Mouse (Mus musculus): ENCODE measurements around the gene Eml6.
"Not testable (repeated sequence)": the region's sequence is repeated elsewhere in the genome, so short reads cannot be mapped to it uniquely, and the experiment has no call there.

Gene Eml6

GRCm38 (mm10) chr11:29788921-29789638, 236.8 kb downstream of the Eml6 start:
- DNase-seq (ENCODE audit: low read depth, low spot score) = no peak

DNA sequence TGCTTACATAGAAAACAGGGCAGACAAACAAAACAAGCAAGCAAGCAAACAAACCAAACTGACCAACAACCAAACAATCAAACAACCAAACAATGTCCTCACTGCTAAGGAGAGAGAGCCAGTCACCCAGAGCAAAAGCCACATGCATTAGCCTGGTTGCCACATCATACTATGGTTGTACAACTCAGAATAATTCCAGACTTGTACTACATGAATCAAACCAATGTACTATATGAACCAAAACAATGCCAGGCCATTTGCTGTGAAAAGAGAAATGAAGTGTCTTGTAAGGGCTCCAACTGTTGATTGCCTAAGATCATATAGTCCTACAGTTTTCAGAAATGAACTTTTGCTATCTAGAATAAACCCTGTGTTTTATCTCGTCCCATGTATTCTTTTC, 237.3 kb downstream of the Eml6 start:
- DNase-seq (ENCODE audit: low read depth, low spot score) = no peak

- DNase-seq (ENCODE audit: low read depth, low spot score) = peak; percentile 4
These were observed 238.4 kb downstream of the Eml6 start for GRCm38 (mm10) chr11:29787473-29787872.

DNA sequence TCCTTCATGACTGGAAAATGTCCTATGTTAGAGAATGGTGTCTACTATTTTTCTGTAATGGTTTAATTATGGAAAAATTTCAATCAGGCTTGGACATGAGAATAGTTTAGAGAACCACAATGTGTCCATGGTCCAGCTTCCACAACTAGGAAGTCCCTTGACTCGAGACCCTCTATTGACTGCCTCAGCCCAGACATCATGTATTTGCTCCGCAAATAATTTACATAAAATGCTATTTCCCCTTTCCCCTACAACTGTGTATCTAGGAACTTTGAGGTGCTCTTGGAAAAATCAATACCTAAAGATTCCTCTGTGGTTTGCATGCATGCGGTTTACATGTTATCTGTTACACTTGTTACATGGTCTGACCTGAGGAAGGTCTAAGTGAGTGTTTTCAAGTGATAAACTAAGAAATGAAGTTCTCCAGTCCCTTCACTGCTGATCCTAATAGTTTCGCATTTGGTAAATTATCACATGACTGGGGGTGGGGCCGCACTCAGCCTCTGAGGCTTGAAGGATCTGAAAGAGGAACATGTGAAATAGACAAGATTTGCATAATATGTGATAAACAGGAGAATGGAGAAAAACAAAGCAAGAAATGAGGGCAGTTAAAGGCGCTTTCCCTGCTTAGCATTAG, 239.1 kb downstream of the Eml6 start:
- no peak for DNase-seq (ENCODE audit: low read depth, low spot score)

GRCm38 (mm10) chr11:29779409-29780026, 246.3 kb downstream of the Eml6 start:
- DNase-seq (ENCODE audit: low read depth, low spot score) = peak; percentile 44

DNA sequence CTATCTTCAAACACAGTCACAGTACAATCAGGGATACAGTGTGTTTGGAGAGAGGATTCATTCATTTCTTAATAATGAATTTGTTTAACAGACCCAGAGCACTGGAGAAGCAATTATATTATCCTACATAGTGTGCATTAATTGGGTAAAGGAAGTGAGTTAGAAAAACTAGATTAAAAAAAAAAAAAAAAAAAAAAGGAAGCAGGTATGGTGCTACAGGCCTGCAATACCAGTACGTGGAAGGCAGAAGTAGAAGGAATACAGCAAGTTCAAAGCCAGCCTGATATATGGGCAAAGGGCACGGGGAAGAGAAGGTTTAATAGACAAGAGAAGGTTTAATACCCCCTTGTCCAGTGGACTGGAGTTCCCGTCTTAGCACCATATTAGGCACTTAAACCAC, 246.9 kb downstream of the Eml6 start:
- no peak for DNase-seq (ENCODE audit: low read depth, low spot score)

- DNase-seq (ENCODE audit: low read depth, low spot score) = no peak
These were observed 247.9 kb downstream of the Eml6 start for GRCm38 (mm10) chr11:29777964-29778363.

DNA sequence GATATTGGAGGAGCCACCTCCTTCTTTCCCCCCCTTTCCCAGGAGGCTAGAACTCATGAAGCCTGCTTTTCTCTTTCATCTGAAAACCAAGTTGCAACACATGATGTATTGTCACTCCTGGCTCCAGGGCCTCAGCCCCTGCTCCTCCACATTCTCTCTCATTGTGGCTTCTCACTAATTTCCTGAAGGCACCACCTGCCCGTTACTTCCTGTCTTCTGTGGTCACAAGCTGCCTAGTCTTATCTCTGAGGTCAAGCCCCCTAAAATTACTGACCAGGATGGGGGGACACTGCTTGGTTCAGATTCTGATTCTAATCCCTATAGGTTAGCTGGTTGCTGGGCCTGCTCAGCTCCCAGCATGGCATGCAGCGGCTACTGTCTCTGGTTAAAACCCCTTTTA, 251.1 kb downstream of the Eml6 start:
- no peak for DNase-seq (ENCODE audit: low read depth, low spot score)

- DNase-seq (ENCODE audit: low read depth, low spot score) = no peak
These were observed 251.5 kb downstream of the Eml6 start for GRCm38 (mm10) chr11:29774296-29774695.

- no peak for DNase-seq (ENCODE audit: low read depth, low spot score)
These were observed 253.6 kb downstream of the Eml6 start for GRCm38 (mm10) chr11:29772279-29772678.

GRCm38 (mm10) chr11:29770666-29771400, 255.0 kb downstream of the Eml6 start:
- no peak for DNase-seq (ENCODE audit: low read depth, low spot score)

DNA sequence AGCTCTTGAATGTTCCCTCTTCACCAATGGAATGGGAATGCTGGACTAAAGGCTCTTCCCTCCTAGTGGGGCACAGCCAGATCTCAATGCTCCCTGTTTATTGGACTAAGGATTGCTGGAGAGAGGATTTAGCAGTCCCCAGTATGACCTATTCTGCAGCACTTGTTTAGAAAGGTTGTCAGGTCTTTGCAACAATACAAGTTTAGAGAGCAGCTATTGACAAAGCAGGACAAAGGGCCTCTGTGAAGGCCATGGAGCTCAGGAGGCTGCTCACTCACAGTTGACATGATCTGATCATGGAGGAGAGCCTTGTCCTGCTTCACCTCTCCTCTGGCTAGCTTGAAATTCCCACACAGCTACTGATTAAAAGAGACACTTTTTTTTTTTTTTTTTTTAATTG, 257.3 kb downstream of the Eml6 start:
- DNase-seq (ENCODE audit: low read depth, low spot score) = no peak

- no peak for DNase-seq (ENCODE audit: low read depth, low spot score)
These were observed 259.4 kb downstream of the Eml6 start for GRCm38 (mm10) chr11:29766313-29766982.

- no peak for DNase-seq (ENCODE audit: low read depth, low spot score)
These were observed 260.8 kb downstream of the Eml6 start for GRCm38 (mm10) chr11:29765063-29765462.

GRCm38 (mm10) chr11:29762768-29763167, 263.1 kb downstream of the Eml6 start:
- DNase-seq (ENCODE audit: low read depth, low spot score) = no peak

GRCm38 (mm10) chr11:29761387-29761786, 264.4 kb downstream of the Eml6 start:
- no peak for DNase-seq (ENCODE audit: low read depth, low spot score)

- DNase-seq (ENCODE audit: low read depth, low spot score) = no peak
These were observed 267.2 kb downstream of the Eml6 start for GRCm38 (mm10) chr11:29758617-29759016.

DNA sequence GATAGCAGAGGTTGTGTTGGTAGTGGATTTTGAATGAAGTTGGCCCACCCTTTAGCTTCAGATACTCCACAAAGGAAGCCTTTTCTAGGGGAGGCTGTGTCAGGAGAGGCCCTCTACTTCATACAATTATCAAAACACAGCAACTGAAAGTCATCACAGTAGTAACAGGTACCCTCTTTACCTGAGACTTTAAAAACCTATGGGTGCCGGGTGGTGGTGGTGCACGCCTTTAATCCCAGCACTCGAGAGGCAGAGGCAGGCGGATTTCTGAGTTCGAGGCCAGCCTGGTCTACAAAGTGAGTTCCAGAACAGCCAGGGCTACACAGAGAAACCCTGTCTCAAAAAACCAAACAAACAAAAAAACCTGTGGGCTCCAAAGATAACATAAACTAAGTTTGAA, 269.8 kb downstream of the Eml6 start:
- DNase-seq (ENCODE audit: low read depth, low spot score) = not testable (repeated sequence)

GRCm38 (mm10) chr11:29751648-29752611, 273.9 kb downstream of the Eml6 start:
- no peak for DNase-seq (ENCODE audit: low read depth, low spot score)

DNA sequence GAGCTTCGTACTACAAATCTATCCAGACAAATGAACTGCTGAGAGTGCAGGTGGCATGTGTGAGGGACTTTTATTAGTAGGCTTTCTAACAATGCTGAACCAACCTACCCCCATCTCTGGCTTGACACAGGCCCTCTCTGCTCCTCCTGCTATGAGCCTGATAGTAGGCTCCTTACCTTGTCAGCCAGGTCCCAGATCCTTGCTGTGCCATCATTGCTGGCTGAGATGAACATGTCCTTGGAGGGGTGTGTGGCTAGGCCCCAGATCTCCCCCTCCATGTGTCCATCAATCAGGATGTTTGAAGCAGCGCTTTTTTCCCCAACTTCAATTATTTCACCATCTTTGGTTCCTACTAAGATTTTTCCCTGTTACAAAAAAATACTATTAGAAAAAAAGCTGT, 274.8 kb downstream of the Eml6 start:
- DNase-seq (ENCODE audit: low read depth, low spot score) = no peak

DNA sequence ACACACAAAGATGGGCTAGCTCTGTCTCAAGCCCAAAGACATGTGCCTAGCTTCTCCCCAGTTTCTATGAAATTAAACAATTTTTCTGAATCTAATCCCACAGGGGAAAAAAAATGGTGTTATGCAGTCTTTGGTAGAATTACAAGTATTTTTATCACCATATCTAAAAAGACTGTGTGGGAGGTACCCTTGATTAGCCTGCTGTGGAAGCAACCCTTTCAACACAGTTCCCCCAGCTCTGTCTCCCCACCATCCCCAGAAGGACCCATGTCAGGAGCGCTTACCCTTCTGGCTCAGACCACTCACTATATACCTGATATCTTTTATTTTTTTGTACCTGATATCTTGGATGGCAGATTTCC, 276.4 kb downstream of the Eml6 start:
- DNase-seq (ENCODE audit: low read depth, low spot score) = no peak

All from ZHBTc4 (cell line).